Mouse (Mus musculus): Measurements from ENCODE around the gene Shisa8.

The Shisa8 gene

DNA sequence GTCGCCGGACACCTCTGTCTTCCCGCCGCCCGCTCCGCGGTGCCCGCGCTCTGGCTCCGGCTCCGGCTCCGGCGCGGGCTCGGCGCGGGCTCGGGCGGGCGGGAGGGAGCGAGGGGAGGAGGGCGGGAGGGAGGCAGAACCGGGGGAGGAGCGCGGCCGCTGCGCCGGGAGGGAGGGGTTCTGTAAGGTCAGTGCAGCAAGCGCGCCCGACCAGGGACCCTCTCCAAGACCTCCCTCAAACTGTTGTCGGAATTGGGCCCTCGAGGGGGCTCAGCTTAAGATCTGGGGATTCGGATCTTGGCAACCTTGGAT is at the start of gene Shisa8:
Shisa8 (minus strand) TSS at position 64 of the 312 bp plus-strand sequence.
- CTCF ChIA-PET: interaction anchor here in 3 of 4 experiments (0.7 to 2.2 kb wide), 7 partner anchors 9 to 147 kb away, joined by 3 to 8 read pairs (median 4); no protein-coding TSS in a partner anchor
- POLR2A ChIA-PET: interaction anchor here (0.5 to 5.2 kb wide), 26 partner anchors 9 to 828 kb away, joined by 3 to 33 read pairs (median 4); partner anchors contain the start of genes Cenpm (in 1 of the 4) and Srebf2 (in 1 of the 4)

- CTCF ChIA-PET: interaction anchor here (0.5 to 8.1 kb wide), 37 partner anchors 8 to 949 kb away, joined by 3 to 45 read pairs (median 4); partner anchors contain the start of genes Sept3 (in 2 of the 4), 1500009C09Rik (in 1 of the 4), Ndufa6 (in 1 of the 4) and Shisa8 (in 1 of the 4)
- POLR2A ChIA-PET: interaction anchor here (0.7 to 2.3 kb wide), 12 partner anchors 8 to 890 kb away, joined by 3 to 11 read pairs (median 3); partner anchors contain the start of genes Poldip3 (in 2 of the 4), Cenpm (in 1 of the 4) and Srebf2 (in 1 of the 4)
Measured at GRCm38 (mm10) chr15:82259510-82259909, 46.9 kb upstream of the Shisa8 start.

GRCm38 (mm10) chr15:82255944-82256383 is 43.3 kb upstream of the Shisa8 start:
- POLR2A ChIA-PET: interaction anchor here (0.6 to 5.9 kb wide), 18 partner anchors 8 to 1494 kb away, joined by 3 to 24 read pairs (median 3); partner anchors contain the start of genes Cenpm (in 3 of the 4), Ccdc134 (in 1 of the 4), Poldip3 (in 1 of the 4) and Wbp2nl (in 1 of the 4)
- CTCF ChIA-PET: interaction anchor here (0.6 to 8.1 kb wide), 31 partner anchors 10 to 830 kb away, joined by 3 to 45 read pairs (median 3); partner anchors contain the start of genes Cenpm (in 1 of the 4), Sept3 (in 1 of the 4) and Wbp2nl (in 1 of the 4)

DNA sequence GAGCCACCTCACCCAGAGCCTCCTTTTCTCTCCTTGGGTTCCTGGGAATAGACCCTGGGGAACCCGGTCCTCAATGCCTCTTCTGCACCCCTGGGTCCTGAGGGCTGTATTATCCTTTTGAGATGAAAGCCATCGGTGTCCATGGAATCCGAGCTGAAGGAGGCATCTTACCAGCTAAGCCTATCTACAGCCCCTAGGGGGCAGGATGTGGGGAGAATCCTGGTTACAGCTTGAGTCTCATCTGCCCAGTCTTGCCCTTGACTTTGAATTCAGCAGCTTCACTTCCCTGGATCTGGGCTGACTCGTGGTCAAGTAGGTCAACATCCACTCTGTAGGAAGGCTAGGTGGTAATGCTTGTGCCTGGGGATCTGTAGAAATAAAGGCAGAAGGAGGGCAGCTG is 42.6 kb upstream of the Shisa8 start:
- ChIA-PET POLR2A (interaction anchor here (0.6 to 5.9 kb wide), 25 partner anchors 9 to 993 kb away, joined by 3 to 24 read pairs (median 3); partner anchors contain the start of genes Cenpm (in 3 of the 4), Poldip3 (in 2 of the 4), Ccdc134 (in 1 of the 4) and Srebf2 (in 1 of the 4)), CTCF (interaction anchor here (0.5 to 8.1 kb wide), 40 partner anchors 9 to 831 kb away, joined by 3 to 45 read pairs (median 3); partner anchors contain the start of genes Cenpm (in 1 of the 4), Sept3 (in 1 of the 4) and Wbp2nl (in 1 of the 4))

DNA sequence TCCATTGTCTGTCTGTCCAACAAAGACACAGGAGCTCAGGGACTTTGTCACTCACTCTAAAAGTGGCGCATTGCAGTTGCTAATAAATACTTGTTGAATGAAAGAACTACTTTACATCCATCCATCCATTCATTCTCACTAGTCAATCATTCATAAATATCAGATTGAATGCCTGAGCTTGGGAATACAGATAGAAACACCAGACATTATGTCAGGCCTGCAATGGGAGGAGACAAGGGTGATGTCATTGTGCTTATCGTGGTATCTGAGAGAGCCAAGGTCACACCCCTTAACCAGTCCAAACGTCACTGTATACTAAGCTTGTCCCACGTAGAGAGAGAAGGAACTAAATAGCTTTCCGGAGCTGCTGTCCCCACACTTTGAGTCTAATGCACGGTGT is 39.5 kb upstream of the Shisa8 start, which contains the start of gene 1500009C09Rik:
1500009C09Rik (plus strand) TSS at position 301 of the 400 bp plus-strand sequence.
- ChIA-PET CTCF (interaction anchor here (0.5 to 3.3 kb wide), 52 partner anchors 8 to 1177 kb away, joined by 3 to 28 read pairs (median 4); partner anchors contain the start of genes Naga (in 1 of the 4), Pheta2 (in 1 of the 4), Sept3 (in 1 of the 4) and Smdt1 (in 1 of the 4)), POLR2A (interaction anchor here in 3 of 4 experiments (0.6 to 5.9 kb wide), 20 partner anchors 8 to 958 kb away, joined by 3 to 24 read pairs (median 5); partner anchors contain the start of genes Cenpm (in 1 of the 3), Naga (in 1 of the 3), Ndufa6 (in 1 of the 3) and Pheta2 (in 1 of the 3))

DNA sequence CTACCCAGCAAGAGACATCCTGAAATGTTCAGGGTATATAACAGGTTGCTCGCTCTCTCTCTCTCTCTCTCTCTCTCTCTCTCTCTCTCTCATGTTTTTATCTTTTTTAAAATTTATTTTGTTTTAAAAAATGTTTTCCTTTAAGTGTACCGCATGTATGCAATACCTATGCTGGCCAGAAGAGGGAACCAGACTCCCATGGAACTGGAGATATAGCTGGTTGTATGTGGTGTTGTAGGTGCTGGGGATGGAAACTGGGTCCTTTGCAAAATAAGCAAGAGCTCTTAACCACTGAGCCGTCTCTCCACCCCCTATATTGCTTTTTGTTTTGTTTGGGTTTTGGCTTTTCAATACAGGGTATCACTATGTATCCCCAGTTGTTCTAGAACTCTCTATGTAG is 39.0 kb upstream of the Shisa8 start:
- CTCF ChIA-PET: interaction anchor here (0.6 to 3.3 kb wide), 50 partner anchors 8 to 1177 kb away, joined by 3 to 28 read pairs (median 4); partner anchors contain the start of genes Sept3 (in 1 of the 4) and Wbp2nl (in 1 of the 4)
- POLR2A ChIA-PET: interaction anchor here (0.6 to 5.9 kb wide), 23 partner anchors 7 to 801 kb away, joined by 3 to 24 read pairs (median 4); partner anchors contain the start of genes Srebf2 (in 2 of the 4), Cenpm (in 1 of the 4), Naga (in 1 of the 4) and Ndufa6 (in 1 of the 4)

- ChIA-PET CTCF (interaction anchor here (0.6 to 2.2 kb wide), 8 partner anchors 10 to 118 kb away, joined by 3 to 13 read pairs (median 6); no protein-coding TSS in a partner anchor), POLR2A (interaction anchor here (0.6 to 7.8 kb wide), 33 partner anchors 8 to 1346 kb away, joined by 3 to 64 read pairs (median 7); partner anchors contain the start of genes Srebf2 (in 3 of the 4), Naga (in 2 of the 4), Pheta2 (in 2 of the 4) and Smdt1 (in 2 of the 4))
Measured at GRCm38 (mm10) chr15:82247131-82247776, 34.6 kb upstream of the Shisa8 start.

DNA sequence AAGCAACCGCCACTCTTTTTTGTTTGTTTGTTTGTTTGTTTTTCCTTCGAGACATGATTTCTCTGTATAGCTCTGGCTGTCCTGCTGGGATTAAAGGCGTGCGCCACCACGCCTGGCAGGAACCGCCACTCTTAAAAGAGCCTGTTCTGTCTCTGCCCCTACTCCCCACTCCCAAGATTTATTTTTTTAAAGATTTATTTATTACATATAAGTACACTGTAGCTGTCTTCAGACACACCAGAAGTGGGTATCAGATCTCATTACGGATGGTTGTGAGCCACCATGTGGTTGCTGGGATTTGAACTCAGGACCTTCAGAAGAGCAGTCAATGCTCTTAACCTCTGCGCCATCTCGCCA is 32.2 kb upstream of the Shisa8 start:
- POLR2A ChIA-PET: interaction anchor here in 3 of 4 experiments (0.8 to 7.8 kb wide), 29 partner anchors 8 to 905 kb away, joined by 3 to 64 read pairs (median 6); partner anchors contain the start of genes Srebf2 (in 3 of the 3), 1500009C09Rik (in 1 of the 3), Naga (in 1 of the 3) and Ndufa6 (in 1 of the 3)
- CTCF ChIA-PET: interaction anchor here in 1 of 4 experiments (1.3 kb wide), 1 partner anchor 21 kb away, joined by 4 read pairs; no protein-coding TSS in a partner anchor

DNA sequence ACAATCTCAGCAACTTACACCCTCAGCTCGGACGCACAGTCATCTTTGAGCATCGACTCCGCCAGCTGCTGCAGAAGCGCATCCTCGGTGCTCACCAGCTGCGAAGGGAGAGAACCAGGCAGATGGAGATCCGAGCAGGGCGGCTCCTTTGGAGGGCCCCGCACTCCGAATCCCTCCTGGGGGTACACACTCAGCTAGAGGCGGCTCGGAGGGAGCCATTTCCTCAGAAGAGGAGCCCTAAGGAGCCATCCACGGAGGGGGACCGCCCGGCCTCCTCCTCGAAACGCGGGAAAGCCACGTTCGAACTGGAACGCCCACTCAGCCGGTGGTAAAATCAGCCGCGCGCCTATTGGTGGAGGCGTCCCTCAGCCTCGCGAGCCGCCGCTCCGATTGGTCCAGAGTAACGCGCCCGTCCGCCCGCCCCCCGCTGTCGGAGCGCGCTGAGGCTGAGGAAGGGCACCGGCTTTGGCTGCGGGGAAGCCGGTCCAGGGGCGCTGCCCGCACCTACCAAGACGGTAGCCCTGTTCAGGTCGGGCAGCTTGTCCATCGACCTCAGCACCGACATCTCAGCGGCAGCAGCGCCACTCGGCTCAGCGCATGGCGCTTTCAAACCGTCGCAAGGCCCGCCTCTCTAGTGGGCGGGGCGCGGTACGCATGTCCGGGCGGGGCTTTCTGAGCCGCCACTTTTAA is 31.6 kb upstream of the Shisa8 start, which contains the start of gene Cenpm:
Cenpm (minus strand) TSS at position 634 of the 690 bp plus-strand sequence.
- ChIA-PET CTCF (interaction anchor here in 2 of 4 experiments (0.8 to 1.3 kb wide), 4 partner anchors 11 to 22 kb away, joined by 3 to 5 read pairs (median 4); no protein-coding TSS in a partner anchor), POLR2A (interaction anchor here in 3 of 4 experiments (0.6 to 7.8 kb wide), 37 partner anchors 8 to 905 kb away, joined by 3 to 64 read pairs (median 4); partner anchors contain the start of genes Srebf2 (in 3 of the 3), 1500009C09Rik (in 2 of the 3), Shisa8 (in 2 of the 3) and Naga (in 1 of the 3))

- ChIA-PET CTCF (interaction anchor here in 2 of 4 experiments (0.8 to 1.3 kb wide), 4 partner anchors 12 to 22 kb away, joined by 3 to 5 read pairs (median 4); no protein-coding TSS in a partner anchor), POLR2A (interaction anchor here in 3 of 4 experiments (0.6 to 7.8 kb wide), 34 partner anchors 8 to 906 kb away, joined by 3 to 64 read pairs (median 4); partner anchors contain the start of genes Srebf2 (in 3 of the 3), 1500009C09Rik (in 2 of the 3), Ndufa6 (in 1 of the 3) and Poldip3 (in 1 of the 3))
Measured at GRCm38 (mm10) chr15:82243742-82244114, 31.1 kb upstream of the Shisa8 start.

- CTCF ChIA-PET: interaction anchor here in 3 of 4 experiments (0.6 to 1.3 kb wide), 6 partner anchors 16 to 209 kb away, joined by 3 to 7 read pairs (median 4); partner anchors contain the start of gene Desi1 (in 1 of the 3)
- POLR2A ChIA-PET: interaction anchor here in 3 of 4 experiments (0.6 to 7.8 kb wide), 26 partner anchors 9 to 907 kb away, joined by 3 to 64 read pairs (median 6); partner anchors contain the start of genes Srebf2 (in 3 of the 3), 1500009C09Rik (in 2 of the 3), Ndufa6 (in 1 of the 3) and Sept3 (in 1 of the 3)
Measured at GRCm38 (mm10) chr15:82243311-82243710, 30.7 kb upstream of the Shisa8 start.

DNA sequence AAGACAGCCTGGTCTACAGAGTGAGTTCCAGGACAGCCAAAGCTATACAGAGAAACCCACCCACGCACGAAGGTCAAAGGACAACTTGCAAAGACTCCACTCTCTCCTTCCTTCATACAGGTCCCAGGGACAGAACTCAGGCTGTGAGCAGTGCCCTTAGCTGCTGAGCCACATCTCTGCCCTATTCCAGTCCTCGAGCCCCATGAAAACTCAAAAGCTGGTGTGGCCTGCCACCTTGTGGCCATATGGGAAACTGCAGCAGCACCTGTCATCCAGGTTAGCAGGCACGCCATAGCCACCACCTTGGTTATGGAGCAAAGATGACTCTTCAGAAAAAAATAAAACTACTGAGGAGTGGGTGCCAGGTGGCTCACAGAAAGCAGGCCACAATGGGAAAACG is 23.9 kb upstream of the Shisa8 start:
- POLR2A ChIA-PET: interaction anchor here (0.7 to 8.9 kb wide), 24 partner anchors 9 to 201 kb away, joined by 3 to 117 read pairs (median 4); partner anchors contain the start of genes Srebf2 (in 2 of the 4), Shisa8 (in 1 of the 4) and Tnfrsf13c (in 1 of the 4)
- CTCF ChIA-PET: interaction anchor here (0.5 to 2.5 kb wide), 76 partner anchors 8 to 461 kb away, joined by 3 to 36 read pairs (median 4); partner anchors contain the start of genes Srebf2 (in 4 of the 4), 1500009C09Rik (in 2 of the 4) and Tnfrsf13c (in 2 of the 4)

- POLR2A ChIA-PET: interaction anchor here in 2 of 4 experiments (0.9 to 9.1 kb wide), 7 partner anchors 8 to 170 kb away, joined by 3 to 117 read pairs (median 51); partner anchors contain the start of genes Cenpm (in 2 of the 2) and Tnfrsf13c (in 2 of the 2)
- CTCF ChIA-PET: interaction anchor here in 2 of 4 experiments (0.7 to 5.1 kb wide), 5 partner anchors 15 to 170 kb away, joined by 4 to 57 read pairs (median 10); partner anchors contain the start of gene Tnfrsf13c (in 1 of the 2)
Measured at GRCm38 (mm10) chr15:82235661-82236060, 23.0 kb upstream of the Shisa8 start.

- ChIA-PET CTCF (interaction anchor here (0.7 to 5.1 kb wide), 12 partner anchors 11 to 167 kb away, joined by 3 to 57 read pairs (median 4); partner anchors contain the start of gene Tnfrsf13c (in 1 of the 4)), POLR2A (interaction anchor here (0.5 to 9.1 kb wide), 33 partner anchors 8 to 307 kb away, joined by 3 to 117 read pairs (median 5); partner anchors contain the start of genes Cenpm (in 2 of the 4), Srebf2 (in 2 of the 4), Tnfrsf13c (in 2 of the 4) and Naga (in 1 of the 4))
Measured at GRCm38 (mm10) chr15:82232651-82233050, 20.0 kb upstream of the Shisa8 start.

GRCm38 (mm10) chr15:82231591-82232378 is 19.2 kb upstream of the Shisa8 start:
- ChIA-PET CTCF (interaction anchor here in 3 of 4 experiments (0.6 to 5.1 kb wide), 16 partner anchors 9 to 813 kb away, joined by 3 to 57 read pairs (median 4); partner anchors contain the start of genes Srebf2 (in 1 of the 3) and Tnfrsf13c (in 1 of the 3)), POLR2A (interaction anchor here (0.5 to 9.1 kb wide), 38 partner anchors 9 to 306 kb away, joined by 3 to 117 read pairs (median 4); partner anchors contain the start of genes Cenpm (in 2 of the 4), Srebf2 (in 2 of the 4), Tnfrsf13c (in 2 of the 4) and Ccdc134 (in 1 of the 4))
